Mouse (Mus musculus) embryonic facial prominence, embryonic 13.5 days (tissue): Measurements from ENCODE around the gene Lix1. TPM values are rescaled to one million over a fixed set of nuclear protein-coding genes. Genes with fewer than 3 reads are reported as not detected.

Source experiments
- ATAC-seq: fragments of 200-750 bp; cut with Nextera tagmentation; 2 replicates; pipeline ENCODE4 v1.8.0; 2017; ENCODE audit warnings: low read depth; ENCODE audit not compliant: insufficient number of reproducible peaks, insufficient read depth, low FRiP score, low TSS enrichment
- H3K27ac ChIP-seq: fragments of 300-500 bp; sonication (generic); 2 replicates; pipeline ENCODE4 v1.5.1; 2015; ENCODE audit warnings: moderate library complexity, mild to moderate bottlenecking, inconsistent platforms
- H3K27me3 ChIP-seq: fragments of 300-500 bp; sonication (generic); 2 replicates; pipeline ENCODE4 v1.6.1; 2015; ENCODE audit warnings: mild to moderate bottlenecking, inconsistent platforms
- H3K36me3 ChIP-seq: fragments of 300-500 bp; sonication (generic); 2 replicates; pipeline ENCODE4 v1.6.1; 2015; ENCODE audit warnings: mild to moderate bottlenecking, inconsistent platforms
- H3K4me1 ChIP-seq: fragments of 300-500 bp; sonication (generic); 2 replicates; pipeline ENCODE4 v1.6.1; 2015; ENCODE audit warnings: inconsistent platforms
- H3K4me2 ChIP-seq: fragments of 300-500 bp; sonication (generic); 2 replicates; pipeline ENCODE4 v1.6.1; 2015; ENCODE audit warnings: moderate library complexity, mild to moderate bottlenecking, inconsistent platforms
- H3K4me3 ChIP-seq: fragments of 300-500 bp; sonication (generic); 2 replicates; pipeline ENCODE4 v1.5.1; 2015; ENCODE audit warnings: mild to moderate bottlenecking, inconsistent platforms
- H3K9ac ChIP-seq: fragments of 300-500 bp; sonication (generic); 2 replicates; pipeline ENCODE4 v1.6.1; 2015; ENCODE audit warnings: mild to moderate bottlenecking, inconsistent platforms
- H3K9me3 ChIP-seq: fragments of 300-500 bp; sonication (generic); 2 replicates; pipeline ENCODE4 v1.6.1; 2016; ENCODE audit warnings: inconsistent platforms
- WGBS: fragments of 180-500 bp; shearing (Covaris S2); methylation state at CpG from one replicate; pipeline ENCODE4 v1.1.7; 2015; ENCODE audit warnings: mixed read lengths; 5-methylcytosine and 5-hydroxymethylcytosine counted together
- polyA plus RNA-seq: library from polyadenylated mRNA; unstranded; fragments of >200 nt; fragmentation: Nextera tagmentation; extraction: Ambion mirVana; gene quantifications from 2 replicates; pipeline ENCODE4 v1.2.1, GENCODE M21; 2015

The Lix1 gene
- polyA plus RNA-seq, 1 experiment from 2014 or later: 46.4 TPM

- Histone ChIP-seq H3K4me3 (no peak overlapping the region), H3K27me3 (no peaks in the 10 kb centered on the region), H3K36me3 (peaks cover 15% of the 10 kb centered on the region), H3K27ac (no peak overlapping the region), H3K4me2 (no peak overlapping the region), H3K9ac (no peak overlapping the region), H3K9me3 (no peaks in the 10 kb centered on the region), H3K4me1 (peaks cover 1% of the 10 kb centered on the region)
- WGBS: 44% methylated on average over 1 of the region's 1 CpGs
- ATAC-seq: no peak
These were observed 5.6 kb upstream of the Lix1 start for GRCm38 (mm10) chr17:17396869-17397268.

GRCm38 (mm10) chr17:17398664-17399063 lies 3.8 kb upstream of the Lix1 start:
- Histone ChIP-seq H3K27me3 (no peaks in the 10 kb centered on the region), H3K4me2 (no peak overlapping the region), H3K27ac (no peak overlapping the region), H3K36me3 (peaks cover 11% of the 10 kb centered on the region), H3K4me3 (no peak overlapping the region), H3K9ac (no peak overlapping the region), H3K9me3 (no peaks in the 10 kb centered on the region), H3K4me1 (peaks cover 16% of the 10 kb centered on the region)
- ATAC-seq: no peak
- 79% methylated on average over 2 of the region's 2 CpGs for WGBS

- H3K4me3 ChIP-seq: peak overlapping the region; percentile 36
- peak overlapping the region; percentile 54 for H3K4me2 ChIP-seq
- no peaks in the 10 kb centered on the region for H3K36me3 ChIP-seq
- ATAC-seq: no peak
- H3K27me3 ChIP-seq: no peaks in the 10 kb centered on the region
- H3K27ac ChIP-seq: peak overlapping the region; percentile 85
- 8% methylated on average over 5 of the region's 5 CpGs for WGBS
- no peaks in the 10 kb centered on the region for H3K9me3 ChIP-seq
- H3K9ac ChIP-seq: 0 out of 2 replicates have a peak overlapping the region, but pooled peaks have one; percentile 44
- H3K4me1 ChIP-seq: peaks cover 34% of the 10 kb centered on the region
These were observed 566 bp downstream of the Lix1 start for GRCm38 (mm10) chr17:17403038-17403437.

GRCm38 (mm10) chr17:17403578-17404112 lies 1.2 kb downstream of the Lix1 start:
- Histone ChIP-seq H3K4me2 (peak overlapping the region; percentile 54), H3K9ac (no peak overlapping the region), H3K27ac (peak overlapping the region; percentile 77)

GRCm38 (mm10) chr17:17404811-17405544 lies 2.5 kb downstream of the Lix1 start:
- Histone ChIP-seq H3K9ac (0 out of 2 replicates have a peak overlapping the region, but pooled peaks have one; percentile 17), H3K27me3 (no peaks in the 10 kb centered on the region), H3K27ac (peak overlapping the region; percentile 78), H3K4me3 (peak overlapping the region; percentile 28; the same call in 1 of the 2 replicates), H3K4me1 (peaks cover 49% of the 10 kb centered on the region), H3K4me2 (peak overlapping the region; percentile 54), H3K9me3 (no peaks in the 10 kb centered on the region), H3K36me3 (no peaks in the 10 kb centered on the region)
- 19% methylated on average over 8 of the region's 8 CpGs for WGBS
- ATAC-seq: no peak

More at GRCm38 (mm10) chr17:17403578-17404112, 1.2 kb downstream of the Lix1 start:
- Histone ChIP-seq H3K4me1 (peaks cover 40% of the 10 kb centered on the region), H3K4me3 (peak overlapping the region; percentile 28), H3K36me3 (no peaks in the 10 kb centered on the region), H3K27me3 (no peaks in the 10 kb centered on the region), H3K9me3 (no peaks in the 10 kb centered on the region)
- no peak for ATAC-seq
- 10% methylated on average over 3 of the region's 3 CpGs for WGBS

GRCm38 (mm10) chr17:17405606-17406005 lies 3.1 kb downstream of the Lix1 start:
- H3K36me3 ChIP-seq: no peaks in the 10 kb centered on the region
- WGBS: 33% methylated on average over 1 of the region's 1 CpGs
- peak overlapping the region; percentile 78 for H3K27ac ChIP-seq
- no peak for ATAC-seq
- H3K4me3 ChIP-seq: no peak overlapping the region
- no peak overlapping the region; the same call in 1 of the 2 replicates for H3K4me2 ChIP-seq
- no peaks in the 10 kb centered on the region for H3K27me3 ChIP-seq
- H3K9ac ChIP-seq: no peak overlapping the region
- peaks cover 49% of the 10 kb centered on the region for H3K4me1 ChIP-seq
- no peaks in the 10 kb centered on the region for H3K9me3 ChIP-seq

- H3K9me3 ChIP-seq: no peaks in the 10 kb centered on the region
- H3K4me2 ChIP-seq: no peak overlapping the region
- no peaks in the 10 kb centered on the region for H3K27me3 ChIP-seq
- peaks cover 36% of the 10 kb centered on the region for H3K4me1 ChIP-seq
- no peak for ATAC-seq
- H3K27ac ChIP-seq: 0 out of 2 replicates have a peak overlapping the region, but pooled peaks have one; percentile 3
- no peaks in the 10 kb centered on the region for H3K36me3 ChIP-seq
- 32% methylated on average over 6 of the region's 6 CpGs for WGBS
- H3K4me3 ChIP-seq: no peak overlapping the region
- H3K9ac ChIP-seq: no peak overlapping the region
These were observed 5.7 kb downstream of the Lix1 start for GRCm38 (mm10) chr17:17408137-17408536.

GRCm38 (mm10) chr17:17408720-17409478 lies 6.4 kb downstream of the Lix1 start:
- Histone ChIP-seq H3K9ac (no peak overlapping the region), H3K27ac (peak overlapping the region; percentile 44; the same call in 1 of the 2 replicates), H3K4me1 (peaks cover 32% of the 10 kb centered on the region), H3K4me3 (no peak overlapping the region), H3K4me2 (no peak overlapping the region), H3K27me3 (no peaks in the 10 kb centered on the region), H3K36me3 (no peaks in the 10 kb centered on the region), H3K9me3 (no peaks in the 10 kb centered on the region)
- no peak for ATAC-seq
- 66% methylated on average over 6 of the region's 6 CpGs for whole genome bisulfite sequencing

- H3K4me2 ChIP-seq: no peak overlapping the region; the same call in 1 of the 2 replicates
- 28% methylated on average over 2 of the region's 2 CpGs for WGBS
- H3K9ac ChIP-seq: no peak overlapping the region
- ATAC-seq: no peak
- peak overlapping the region; percentile 66 for H3K27ac ChIP-seq
- H3K9me3 ChIP-seq: no peaks in the 10 kb centered on the region
- H3K36me3 ChIP-seq: no peaks in the 10 kb centered on the region
- H3K27me3 ChIP-seq: no peaks in the 10 kb centered on the region
- H3K4me1 ChIP-seq: peaks cover 30% of the 10 kb centered on the region
- H3K4me3 ChIP-seq: no peak overlapping the region
These were observed 7.1 kb downstream of the Lix1 start for GRCm38 (mm10) chr17:17409601-17410000.

GRCm38 (mm10) chr17:17411443-17411842 lies 9.0 kb downstream of the Lix1 start:
- 41% methylated on average over 2 of the region's 2 CpGs for WGBS

GRCm38 (mm10) chr17:17412176-17412575 lies 9.7 kb downstream of the Lix1 start:
- 89% methylated on average over 2 of the region's 2 CpGs for WGBS
- no peak overlapping the region for H3K4me2 ChIP-seq

More at GRCm38 (mm10) chr17:17411443-17411842, 9.0 kb downstream of the Lix1 start:
- Histone ChIP-seq H3K4me3 (no peak overlapping the region), H3K9me3 (no peaks in the 10 kb centered on the region), H3K4me1 (peaks cover 16% of the 10 kb centered on the region), H3K27me3 (no peaks in the 10 kb centered on the region), H3K4me2 (no peak overlapping the region), H3K27ac (no peak overlapping the region), H3K36me3 (no peaks in the 10 kb centered on the region), H3K9ac (no peak overlapping the region)
- no peak for ATAC-seq

More at GRCm38 (mm10) chr17:17412176-17412575, 9.7 kb downstream of the Lix1 start:
- Histone ChIP-seq H3K9ac (no peak overlapping the region), H3K4me1 (peaks cover 15% of the 10 kb centered on the region), H3K27me3 (no peaks in the 10 kb centered on the region), H3K4me3 (no peak overlapping the region), H3K36me3 (no peaks in the 10 kb centered on the region), H3K27ac (no peak overlapping the region), H3K9me3 (no peaks in the 10 kb centered on the region)
- no peak for ATAC-seq
